Mouse (Mus musculus) layer of hippocampus, adult 8-10 months (tissue): ENCODE results near the gene Eml3. TPM values are rescaled to one million over a fixed set of nuclear protein-coding genes. Genes with fewer than 3 reads are reported as not detected.
"Not testable (repeated sequence)": the region's sequence is repeated elsewhere in the genome, so short reads cannot be mapped to it uniquely, and the experiment has no call there.

Experiments used
- DNase-seq, 2 experiments: peaks; one replicate each; pipeline ENCODE4 v3.0.0; 2022; ENCODE audit warnings: low spot score in 2 of 2
- total RNA-seq, 4 experiments: library from RNA; stranded (reverse); gene quantifications; 2 replicates each; pipeline ENCODE4 v1.2.4; 2022

Eml3 gene
- 10 to 100 TPM; 14.1 to 17.4 (median 15.3) TPM for total RNA-seq

DNA sequence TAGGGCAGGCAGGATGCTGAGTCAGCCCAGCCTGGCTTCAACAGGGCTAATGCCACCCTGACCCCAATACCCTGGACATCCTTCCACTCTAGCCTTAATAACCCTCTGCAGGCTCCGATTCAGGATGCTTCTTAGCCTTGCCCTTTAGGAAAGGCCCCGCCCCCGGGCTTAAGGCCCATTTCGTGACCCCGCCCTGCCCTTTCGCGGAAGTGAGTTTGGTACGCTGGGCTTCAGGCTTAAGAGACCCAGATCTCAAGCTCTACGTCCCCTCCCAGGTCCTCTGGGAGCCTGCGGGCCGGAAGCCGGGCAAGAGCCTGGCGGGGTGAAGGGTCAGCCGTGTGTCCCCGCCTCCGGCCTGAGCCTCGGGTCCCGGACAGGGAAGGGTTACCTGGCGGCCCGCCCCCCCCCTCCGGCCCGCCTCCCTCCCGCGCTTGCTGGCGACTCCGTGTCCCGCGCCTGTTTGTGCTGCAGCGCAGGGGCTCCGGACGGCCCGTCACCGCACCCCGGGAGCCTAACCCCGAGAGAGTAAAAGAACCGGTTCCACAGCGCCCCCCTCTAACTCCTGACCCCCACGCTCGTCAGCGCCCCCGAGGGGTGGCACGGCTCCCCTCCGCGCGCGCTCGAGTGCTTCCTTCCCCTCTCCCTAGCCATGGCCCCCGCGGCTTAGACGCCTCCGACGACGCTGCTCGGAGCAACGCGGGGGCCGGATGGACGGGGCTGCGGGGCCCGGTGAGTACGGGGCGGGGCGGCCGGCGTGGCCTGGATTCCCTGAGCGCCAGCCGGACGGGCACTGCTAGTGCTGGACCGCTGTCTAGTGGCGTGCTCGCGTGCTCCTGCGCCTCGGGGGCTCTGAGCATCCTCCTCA, at the start of gene Eml3, which contains the start of gene Rom1:
Gene Eml3 (plus strand): TSS at position 329 of the 865 bp plus-strand sequence.
Gene Rom1 (minus strand): TSS at position 133 of the 865 bp plus-strand sequence.
- DNase-seq, result peak in 1 of 2 experiments; percentile 57

- DNase-seq, result peak; percentile 86 to 87
These were observed 48.9 kb upstream of the Eml3 start, which contains the start of gene Uqcc3 for GRCm38 (mm10) chr19:8880311-8881033. Gene Uqcc3 (minus strand): TSS chr19:8880923.

GRCm38 (mm10) chr19:8881034-8881392, 48.3 kb upstream of the Eml3 start:
- DNase-seq, result no peak

- no peak for DNase-seq
These were observed 45.7 kb upstream of the Eml3 start, which contains the start of the genes Lbhd1 and Gm49403 for GRCm38 (mm10) chr19:8883616-8884015. Gene Lbhd1 (plus strand): TSS chr19:8883732. Gene Gm49403 (plus strand): TSS chr19:8883930.

GRCm38 (mm10) chr19:8886916-8887584, 42.3 kb upstream of the Eml3 start:
- DNase-seq, result no peak

- DNase-seq, result no peak
These were observed 41.5 kb upstream of the Eml3 start for GRCm38 (mm10) chr19:8887585-8888463.

GRCm38 (mm10) chr19:8888511-8889385, 40.6 kb upstream of the Eml3 start, which contains the start of the genes 1810009A15Rik and Gm49416:
Gene 1810009A15Rik (plus strand): TSS chr19:8888853.
Gene Gm49416 (plus strand): TSS chr19:8888926.
- peak; percentile 91 to 93 for DNase-seq

- DNase-seq, result peak; percentile 74 to 86
These were observed 36.3 kb upstream of the Eml3 start, which contains the start of gene Ints5 for GRCm38 (mm10) chr19:8892829-8893766. Gene Ints5 (plus strand): TSS chr19:8893005.

- no peak for DNase-seq
These were observed 33.9 kb upstream of the Eml3 start for GRCm38 (mm10) chr19:8895397-8895960.

DNA sequence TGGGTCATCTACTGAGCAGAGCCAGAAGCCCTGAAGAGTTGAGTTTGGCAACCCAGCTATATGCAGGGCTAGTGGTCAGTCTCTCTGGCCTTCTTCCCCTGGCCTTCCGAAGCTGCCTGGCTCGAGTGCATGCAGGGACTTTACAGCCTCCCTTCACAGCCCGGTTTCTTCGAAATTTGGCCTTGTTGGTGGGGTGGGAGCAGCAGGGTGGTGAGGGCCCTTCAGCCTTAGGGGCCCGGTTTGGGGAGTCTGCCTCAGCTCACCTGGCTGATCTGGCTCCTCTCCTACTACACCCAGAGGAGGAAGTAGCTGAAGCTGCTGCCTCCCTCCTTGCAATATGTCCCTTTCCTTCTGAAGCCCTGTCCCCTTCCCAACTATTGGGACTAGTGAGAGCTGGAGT, 33.1 kb upstream of the Eml3 start:
- not testable (repeated sequence) for DNase-seq

- not testable (repeated sequence) for DNase-seq
These were observed 32.0 kb upstream of the Eml3 start for GRCm38 (mm10) chr19:8897211-8897864.

DNA sequence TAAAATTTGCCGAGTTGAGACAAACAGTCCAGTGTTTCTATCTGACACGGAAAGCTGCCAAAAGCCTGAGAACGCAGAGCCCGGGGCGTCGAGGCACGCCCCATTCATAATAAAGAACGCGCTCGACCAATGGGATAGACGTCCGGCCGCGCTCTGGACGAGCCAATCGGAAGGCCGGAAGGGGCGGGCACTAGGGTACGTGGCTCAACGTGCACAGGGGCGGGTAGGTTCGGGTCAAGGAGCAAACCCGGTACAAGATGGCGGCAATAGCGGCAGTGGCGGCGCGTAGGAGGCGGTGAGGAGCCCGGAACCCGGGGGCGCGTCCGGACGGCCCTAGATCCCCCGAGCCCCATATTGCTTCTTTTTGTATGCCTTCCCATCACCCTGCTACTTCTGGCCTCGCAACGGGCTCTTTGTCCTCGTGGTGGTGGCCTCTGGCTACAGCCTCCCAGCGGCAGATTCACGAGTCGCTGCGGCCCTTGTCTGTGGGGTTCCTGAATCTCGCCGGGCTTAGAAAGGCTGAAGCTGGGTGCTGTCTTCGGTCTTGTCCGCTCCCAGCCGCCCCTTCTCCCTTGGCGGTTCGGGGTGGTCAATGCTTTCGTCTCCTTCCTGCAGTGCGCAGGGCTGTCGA, 31.4 kb upstream of the Eml3 start, which contains the start of gene Ganab:
Gene Ganab (plus strand): TSS at position 207 of the 631 bp plus-strand sequence.
- DNase-seq, result peak; percentile 95

DNA sequence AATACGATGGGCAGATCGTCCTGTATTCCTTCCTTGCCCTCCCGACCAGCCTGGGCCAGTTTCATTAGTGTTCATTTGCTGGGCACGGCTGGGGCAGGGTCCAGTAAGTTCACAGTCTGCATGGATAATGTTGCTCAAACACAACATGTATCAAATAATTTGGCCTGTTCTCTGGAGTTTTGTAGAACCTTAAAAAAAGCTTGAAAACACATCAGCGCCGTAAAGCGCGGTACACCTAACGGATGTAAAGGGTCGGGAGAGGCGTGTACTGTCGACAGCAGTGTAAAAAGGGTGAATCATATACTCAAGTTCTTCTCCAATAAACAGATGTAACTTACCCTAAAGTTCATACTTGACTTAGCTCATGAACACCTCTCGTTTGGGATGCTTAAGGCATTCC, 30.8 kb upstream of the Eml3 start:
- DNase-seq, result no peak

DNA sequence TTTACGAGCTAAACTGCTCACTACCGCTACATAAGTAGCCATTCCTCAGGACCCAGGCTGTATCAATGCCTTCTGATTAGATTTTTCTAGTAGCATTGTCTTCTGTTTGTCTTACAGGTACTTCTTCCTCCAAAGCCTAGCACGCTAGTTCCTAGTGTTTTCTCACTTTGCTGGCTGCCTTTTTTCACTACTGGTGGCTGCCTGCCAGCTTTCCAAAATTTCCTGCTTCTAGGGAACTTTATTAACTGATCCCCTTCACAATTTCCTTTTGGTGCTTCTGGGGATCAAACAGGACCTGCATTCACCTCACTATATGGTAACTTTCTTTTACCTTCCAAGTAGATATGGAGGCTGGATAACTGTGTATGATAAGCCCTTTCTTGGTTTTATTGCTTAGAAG, 30.3 kb upstream of the Eml3 start:
- DNase-seq, result no peak

DNA sequence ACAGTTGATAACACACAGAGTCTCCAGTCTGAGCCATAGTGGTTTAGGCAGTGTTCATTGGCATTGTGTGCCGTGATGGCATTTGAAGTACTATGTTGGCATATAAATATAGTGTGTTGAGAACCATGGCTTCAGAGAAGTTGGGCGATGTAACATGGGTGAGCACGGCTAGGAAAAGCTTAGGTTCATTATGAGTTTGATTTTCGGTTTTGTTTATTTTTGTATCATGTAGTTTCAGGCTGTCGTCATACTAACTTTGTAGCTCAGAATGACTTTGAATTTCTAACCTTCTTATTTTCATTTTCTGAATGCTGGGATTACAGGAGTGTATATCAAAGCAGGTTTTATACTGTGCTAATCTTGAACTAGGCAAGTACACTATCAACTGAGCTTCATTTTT, 25.9 kb upstream of the Eml3 start:
- no peak for DNase-seq

- no peak for DNase-seq
These were observed 20.8 kb upstream of the Eml3 start for GRCm38 (mm10) chr19:8908531-8908930.

DNA sequence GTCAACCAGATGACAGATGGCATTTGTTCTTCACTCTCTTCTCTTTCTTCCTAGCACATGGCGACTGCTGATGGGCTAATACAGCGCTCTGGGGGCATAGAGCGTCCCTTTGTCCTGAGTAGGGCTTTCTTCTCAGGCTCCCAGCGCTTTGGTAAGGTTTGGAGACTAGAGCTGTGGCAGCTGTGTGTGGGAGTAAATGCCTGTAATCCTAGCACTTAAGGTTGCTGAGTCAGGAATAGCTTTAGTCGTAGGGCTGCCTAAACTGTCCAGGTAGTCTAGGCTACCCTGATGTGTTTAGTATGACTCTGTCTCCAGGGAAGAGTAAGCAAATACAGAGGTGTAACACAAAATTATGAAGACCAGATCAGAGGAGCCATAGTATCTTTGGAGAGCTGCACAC, 17.5 kb upstream of the Eml3 start:
- DNase-seq, result no peak
